Mouse (Mus musculus) midbrain, embryonic 11.5 days (tissue): ENCODE measurements around the gene Pwwp2a. TPM values are rescaled to one million over a fixed set of nuclear protein-coding genes. Genes with fewer than 3 reads are reported as not detected.

Experiments used
- ATAC-seq: fragments of 200-750 bp; cut with Nextera tagmentation; 2 replicates; pipeline ENCODE4 v1.8.0; 2017; ENCODE audit warnings: moderate TSS enrichment, moderate library complexity; ENCODE audit not compliant: low FRiP score
- DNase-seq: peaks from one replicate; pipeline ENCODE4 v3.0.0; 2015; ENCODE audit warnings: low spot score; ENCODE audit errors: missing footprints
- H3K27ac ChIP-seq: fragments of 300-500 bp; sonication (generic); 2 replicates; pipeline ENCODE4 v1.5.1; 2014; ENCODE audit warnings: low read depth, low read length
- H3K27me3 ChIP-seq: fragments of 300-500 bp; sonication (generic); 2 replicates; pipeline ENCODE4 v1.6.1; 2014; ENCODE audit warnings: mild to moderate bottlenecking, low read length, moderate library complexity, mixed read lengths; ENCODE audit not compliant: control insufficient read depth, insufficient read depth
- H3K36me3 ChIP-seq: fragments of 300-500 bp; sonication (generic); 2 replicates; pipeline ENCODE4 v1.6.1; 2014; ENCODE audit warnings: mild to moderate bottlenecking, low read length, moderate library complexity, mixed read lengths; ENCODE audit not compliant: control insufficient read depth, insufficient read depth
- H3K4me1 ChIP-seq: fragments of 300-500 bp; sonication (generic); 2 replicates; pipeline ENCODE4 v1.6.1; 2014; ENCODE audit warnings: low read length; ENCODE audit not compliant: control insufficient read depth, insufficient read depth
- H3K4me2 ChIP-seq: fragments of 300-500 bp; sonication (generic); 2 replicates; pipeline ENCODE4 v1.6.1; 2014; ENCODE audit warnings: mild to moderate bottlenecking, moderate library complexity
- H3K4me3 ChIP-seq: fragments of 300-500 bp; sonication (generic); 2 replicates; pipeline ENCODE4 v1.5.1; 2014; ENCODE audit warnings: low read depth, low read length
- H3K9ac ChIP-seq: fragments of 300-500 bp; sonication (generic); 2 replicates; pipeline ENCODE4 v1.6.1; 2014; ENCODE audit warnings: low read length
- H3K9me3 ChIP-seq: fragments of 300-500 bp; sonication (generic); 2 replicates; pipeline ENCODE4 v1.6.1; 2016; ENCODE audit warnings: low read length; ENCODE audit not compliant: control insufficient read depth
- WGBS: fragments of 180-500 bp; shearing (Covaris S2); extraction: QIAGEN DNeasy Blood & Tissue Kit; methylation state at CpG from one replicate; pipeline ENCODE4 v1.1.7; 2014; 5-methylcytosine and 5-hydroxymethylcytosine counted together
- polyA plus RNA-seq: library from polyadenylated mRNA; unstranded; fragments of >200 nt; fragmentation: Nextera tagmentation; extraction: Ambion mirVana; gene quantifications from 2 replicates; pipeline ENCODE4 v1.2.1, GENCODE M21; 2014

Pwwp2a gene
- polyA plus RNA-seq, 1 experiment from 2014 or later = 44.8 TPM

DNA sequence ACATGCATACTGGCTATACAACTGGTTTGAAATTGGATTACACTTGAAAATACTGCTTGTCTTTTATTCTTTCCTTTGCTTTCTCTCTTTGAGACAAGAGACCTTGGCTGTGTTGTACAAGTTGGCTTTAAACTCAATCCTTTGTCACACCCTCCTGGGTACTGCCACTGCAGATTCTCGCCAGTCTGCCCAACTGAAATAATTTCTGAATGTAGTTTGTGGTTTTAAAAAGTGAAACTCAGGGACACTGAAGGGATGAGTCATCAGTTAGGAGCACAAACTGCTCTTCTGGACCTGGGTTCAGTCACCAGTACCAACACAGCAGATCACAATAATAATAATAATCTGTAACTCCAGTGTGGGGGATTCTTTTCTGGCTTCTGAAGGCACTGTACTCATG is 21.8 kb downstream of the Pwwp2a start:
- 91% methylated on average over 1 of the region's 1 CpGs for WGBS
- H3K36me3 ChIP-seq = peaks cover 8% of the 10 kb centered on the region
- H3K4me2 ChIP-seq = no peak overlapping the region
- DNase-seq (no peak), ATAC-seq (no peak)
- no peak overlapping the region for H3K27ac ChIP-seq
- H3K4me3 ChIP-seq = no peak overlapping the region
- H3K9me3 ChIP-seq = no peaks in the 10 kb centered on the region
- H3K9ac ChIP-seq = no peak overlapping the region
- no peaks in the 10 kb centered on the region for H3K4me1 ChIP-seq
- H3K27me3 ChIP-seq = no peaks in the 10 kb centered on the region

DNA sequence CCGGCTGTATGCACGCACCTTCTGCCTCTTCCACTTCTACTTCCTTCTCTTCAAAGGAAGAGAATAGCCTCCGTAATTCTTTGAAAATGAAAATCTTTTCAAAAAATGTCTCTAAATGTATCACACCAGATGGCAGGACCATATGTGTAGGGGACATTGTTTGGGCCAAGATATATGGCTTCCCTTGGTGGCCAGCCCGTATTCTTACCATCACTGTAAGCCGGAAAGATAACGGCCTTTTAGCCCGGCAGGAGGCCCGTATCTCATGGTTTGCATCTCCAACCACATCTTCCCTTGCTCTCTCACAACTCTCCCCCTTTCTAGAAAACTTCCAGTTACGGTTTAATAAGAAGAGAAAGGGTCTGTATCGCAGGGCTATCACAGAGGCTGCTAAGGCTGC is 24.0 kb downstream of the Pwwp2a start:
- no peaks in the 10 kb centered on the region for H3K9me3 ChIP-seq
- no peak overlapping the region for H3K4me3 ChIP-seq
- H3K27ac ChIP-seq = no peak overlapping the region
- WGBS = 94% methylated on average over 10 of the region's 10 CpGs
- H3K4me1 ChIP-seq = no peaks in the 10 kb centered on the region
- no peak for ATAC-seq
- no peak overlapping the region for H3K9ac ChIP-seq
- DNase-seq = no peak
- no peak overlapping the region for H3K4me2 ChIP-seq
- H3K36me3 ChIP-seq = peaks cover 8% of the 10 kb centered on the region
- H3K27me3 ChIP-seq = no peaks in the 10 kb centered on the region

DNA sequence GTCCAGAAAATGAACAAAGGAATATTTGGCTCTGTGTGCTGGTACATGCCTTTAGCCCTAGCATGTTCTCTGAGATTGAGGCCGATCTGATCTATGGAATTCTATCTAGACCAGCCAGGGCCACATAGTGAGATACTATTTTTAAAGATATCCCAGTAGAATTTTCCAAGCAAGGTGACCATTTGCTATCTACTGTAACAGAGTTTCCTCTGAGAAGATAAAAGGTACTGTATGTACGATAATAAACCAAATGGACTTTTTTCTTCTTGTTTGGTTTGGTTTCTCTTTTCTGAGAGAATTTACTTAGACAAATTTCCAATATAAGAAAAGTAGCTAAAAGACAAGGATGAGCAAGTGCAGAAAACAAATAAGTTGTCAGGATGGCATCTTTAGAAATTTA is 26.6 kb downstream of the Pwwp2a start:
- no peak overlapping the region for H3K9ac ChIP-seq
- H3K27ac ChIP-seq = no peak overlapping the region
- no peaks in the 10 kb centered on the region for H3K9me3 ChIP-seq
- DNase-seq (no peak), ATAC-seq (no peak)
- 95% methylated on average over 2 of the region's 2 CpGs for WGBS
- H3K27me3 ChIP-seq = no peaks in the 10 kb centered on the region
- no peak overlapping the region for H3K4me3 ChIP-seq
- H3K4me1 ChIP-seq = no peaks in the 10 kb centered on the region
- H3K36me3 ChIP-seq = peaks cover 8% of the 10 kb centered on the region
- H3K4me2 ChIP-seq = no peak overlapping the region

DNA sequence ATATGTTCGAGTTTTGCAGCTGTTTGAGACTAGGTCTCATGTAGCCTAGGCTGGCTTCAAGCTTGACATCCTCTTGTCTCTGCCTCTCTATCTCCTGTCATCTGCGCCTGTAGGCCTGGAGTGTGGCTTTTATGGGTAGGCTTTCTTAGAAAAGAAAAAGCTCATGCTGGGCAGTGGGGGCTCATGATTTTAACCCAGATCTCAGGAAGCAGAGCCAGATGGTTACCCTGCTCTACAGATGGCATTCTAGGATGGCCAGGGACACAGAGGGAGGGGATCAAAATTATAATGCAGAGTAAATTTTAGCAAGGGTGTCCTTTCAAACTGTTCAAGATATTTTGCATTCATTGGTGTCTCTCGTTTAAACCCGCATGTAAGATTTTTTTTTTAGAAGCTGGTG is 30.4 kb downstream of the Pwwp2a start:
- no peak overlapping the region for H3K4me2 ChIP-seq

DNA sequence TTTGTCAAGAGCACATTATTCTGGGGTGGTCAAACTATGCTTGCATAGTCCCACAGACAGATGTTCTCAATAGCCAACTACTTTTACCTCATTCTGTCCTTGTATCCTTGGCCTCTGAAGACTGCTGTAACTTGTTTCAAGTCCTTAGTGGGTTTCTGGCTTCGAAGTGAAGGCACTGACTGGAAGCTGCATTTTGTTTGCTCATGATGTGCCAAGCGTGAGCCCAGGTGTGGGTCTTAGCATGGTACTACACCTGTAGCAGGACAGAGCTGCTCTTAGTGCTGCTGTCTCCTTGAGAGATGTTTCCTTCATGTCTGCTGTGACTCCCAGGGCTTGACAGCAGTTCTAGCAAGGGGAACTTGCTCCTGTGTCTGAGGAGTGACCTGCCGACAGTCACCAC is 41.6 kb downstream of the Pwwp2a start:
- Histone ChIP-seq H3K4me3 (no peak overlapping the region), H3K4me2 (no peak overlapping the region), H3K9me3 (no peaks in the 10 kb centered on the region), H3K9ac (no peak overlapping the region), H3K27ac (no peak overlapping the region), H3K36me3 (0 out of 2 replicates have a peak, but pooled peaks cover 3% of the 10 kb centered on the region), H3K4me1 (no peaks in the 10 kb centered on the region), H3K27me3 (no peaks in the 10 kb centered on the region)
- DNase-seq = peak; percentile 72
- no peak for ATAC-seq
- 89% methylated on average over 3 of the region's 3 CpGs for WGBS

More for the DNA sequence above, 30.4 kb downstream of the Pwwp2a start:
- Histone ChIP-seq H3K9me3 (no peaks in the 10 kb centered on the region), H3K9ac (no peak overlapping the region), H3K4me3 (no peak overlapping the region), H3K36me3 (no peaks in the 10 kb centered on the region), H3K4me1 (no peaks in the 10 kb centered on the region), H3K27me3 (no peaks in the 10 kb centered on the region), H3K27ac (no peak overlapping the region)
- ATAC-seq = no peak
- 92% methylated on average over 4 of the region's 4 CpGs for WGBS
- DNase-seq = no peak

DNA sequence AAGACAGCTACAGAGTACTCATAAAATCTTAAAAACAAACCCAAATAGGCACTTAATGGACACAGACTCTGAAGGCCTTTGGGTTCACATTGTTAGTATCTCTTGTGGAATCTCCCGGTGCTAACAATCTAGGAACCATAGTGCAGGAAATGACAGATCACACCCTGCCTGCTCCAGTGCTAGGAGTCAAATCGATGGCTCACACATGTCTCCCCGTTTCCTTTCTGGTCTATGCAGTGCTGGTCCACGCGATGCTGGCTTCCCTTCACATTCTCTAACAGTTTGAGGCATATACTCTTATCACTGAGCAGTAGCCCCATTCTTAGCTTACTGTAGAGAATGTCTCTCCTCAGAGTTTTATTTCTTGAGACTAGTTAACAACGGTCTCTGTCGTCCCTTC is 46.0 kb downstream of the Pwwp2a start:
- ATAC-seq = no peak
- 85% methylated on average over 7 of the region's 7 CpGs for WGBS
- Histone ChIP-seq H3K4me2 (no peak overlapping the region), H3K4me1 (no peaks in the 10 kb centered on the region), H3K9ac (no peak overlapping the region), H3K36me3 (peaks cover under 1% of the 10 kb centered on the region; the same call in 1 of the 2 replicates), H3K27me3 (no peaks in the 10 kb centered on the region), H3K4me3 (no peak overlapping the region), H3K9me3 (no peaks in the 10 kb centered on the region), H3K27ac (no peak overlapping the region)
- no peak for DNase-seq

DNA sequence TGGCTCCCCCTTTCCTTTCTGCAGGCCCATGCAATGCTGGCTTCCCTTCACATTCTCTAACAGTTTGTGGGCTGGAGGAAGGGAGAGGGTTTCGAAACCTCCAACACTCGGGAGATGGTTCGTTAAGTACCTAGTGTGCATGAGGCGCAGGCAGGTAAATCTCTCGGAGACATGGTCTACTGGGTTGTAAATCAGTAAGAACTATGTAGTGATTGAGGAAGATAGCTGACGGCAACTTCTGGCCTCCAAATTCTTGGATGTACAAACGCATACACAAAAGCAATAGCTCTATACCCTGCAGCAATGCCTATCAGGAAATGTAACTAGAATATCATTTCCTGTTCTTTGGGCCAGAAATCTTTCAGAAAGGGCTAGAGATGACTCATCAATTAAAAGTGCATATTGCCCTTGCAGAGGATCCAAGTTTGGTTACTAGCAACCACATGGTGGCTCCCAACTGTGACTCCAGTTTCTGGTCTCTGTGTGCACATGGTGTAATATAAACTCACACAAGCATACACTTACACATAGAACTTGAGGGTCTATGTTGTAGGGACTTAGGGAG is 47.0 kb downstream of the Pwwp2a start:
- no peak overlapping the region for H3K4me3 ChIP-seq
- no peaks in the 10 kb centered on the region for H3K27me3 ChIP-seq
- no peak overlapping the region for H3K9ac ChIP-seq
- no peak overlapping the region for H3K27ac ChIP-seq
- DNase-seq (peak; percentile 74), ATAC-seq (no peak)
- no peaks in the 10 kb centered on the region for H3K9me3 ChIP-seq
- 92% methylated on average over 7 of the region's 7 CpGs for WGBS
- H3K4me2 ChIP-seq = no peak overlapping the region
- H3K4me1 ChIP-seq = no peaks in the 10 kb centered on the region
- H3K36me3 ChIP-seq = peaks cover 6% of the 10 kb centered on the region

DNA sequence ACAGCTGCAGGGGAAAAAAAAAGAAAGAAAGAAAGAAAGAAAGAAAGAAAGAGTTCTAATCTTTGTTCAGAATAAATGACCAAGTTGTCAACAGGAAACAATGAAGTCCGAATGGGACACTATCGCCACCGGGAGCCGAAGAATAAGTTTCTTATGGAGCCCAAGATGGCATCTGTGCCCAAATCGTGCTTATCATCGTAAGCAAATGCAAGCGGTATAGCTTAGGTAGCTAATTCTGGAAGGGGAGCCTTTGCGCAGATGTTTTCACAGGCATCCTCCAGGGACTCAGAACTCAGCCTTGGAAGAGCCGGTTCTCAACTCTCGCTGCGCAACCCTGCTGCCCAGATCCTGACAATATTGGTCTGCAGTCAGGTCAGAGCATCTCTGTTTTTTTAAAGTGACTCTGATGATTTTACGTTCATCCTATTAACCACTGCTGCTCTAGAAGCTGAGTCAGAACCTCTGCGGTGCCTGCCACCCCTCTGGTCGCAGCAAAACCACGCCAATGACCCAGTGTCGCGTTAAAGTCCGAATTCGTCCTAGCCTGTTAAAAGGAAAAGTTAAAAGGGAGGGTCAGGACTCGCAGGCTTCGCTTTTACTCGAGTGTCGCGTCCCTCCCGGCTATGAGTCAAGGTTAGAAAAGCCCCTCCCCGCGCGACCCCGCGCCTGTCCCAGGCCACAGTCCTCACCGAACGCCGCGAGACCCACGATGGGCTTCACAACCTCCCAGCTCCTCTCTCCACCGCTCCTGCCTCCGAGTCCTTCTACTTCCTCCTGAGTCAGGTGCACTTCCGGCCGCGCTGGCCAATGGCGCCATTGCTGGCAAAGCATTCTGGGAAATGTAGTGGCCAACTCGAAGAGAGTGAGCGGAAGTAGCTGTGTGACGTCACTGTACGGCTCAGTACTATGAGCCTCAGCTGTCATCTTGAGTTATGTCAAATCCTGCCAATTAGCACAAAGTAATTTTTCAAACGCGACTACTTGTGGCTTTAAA is 65.7 kb downstream of the Pwwp2a start, which contains the start of gene Ttc1:
Gene Ttc1 (minus strand): TSS at position 776 of the 994 bp plus-strand sequence.
- Histone ChIP-seq H3K27ac (no peak within 1 kb of the TSS), H3K9ac (peak within 1 kb of the TSS; percentile 69), H3K36me3 (peaks cover 11% of the 10 kb centered on the region; the same call in 1 of the 2 replicates), H3K4me1 (peaks cover 5% of the 10 kb centered on the region; the same call in 1 of the 2 replicates), H3K9me3 (no peaks in the 10 kb centered on the region), H3K4me3 (peak within 1 kb of the TSS; percentile 59), H3K27me3 (no peaks in the 10 kb centered on the region), H3K4me2 (peak within 1 kb of the TSS; percentile 73)
- WGBS = 4% methylated on average over 47 of the region's 47 CpGs
- peak; percentile 98 for ATAC-seq
- peak; percentile 99 for DNase-seq

DNA sequence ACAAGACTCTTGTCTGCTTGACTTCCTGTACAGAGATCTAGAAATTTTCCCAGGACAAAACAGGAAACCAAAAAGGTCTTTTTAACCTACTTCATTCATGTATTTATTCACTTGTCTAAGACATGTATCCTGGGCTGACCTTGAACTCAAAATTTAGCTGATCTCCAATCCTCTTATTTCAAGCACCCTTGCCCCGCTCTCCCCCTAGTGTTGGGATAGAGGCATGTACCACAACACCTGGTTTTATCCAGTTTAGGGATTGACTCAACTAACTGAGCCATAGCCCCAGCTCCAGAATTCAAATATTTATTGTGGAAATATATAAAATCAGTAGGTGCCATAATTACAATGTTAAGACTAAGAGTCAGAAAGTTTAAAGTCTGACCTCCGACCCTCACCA is 69.7 kb downstream of the Pwwp2a start:
- Histone ChIP-seq H3K4me1 (peaks cover 5% of the 10 kb centered on the region; the same call in 1 of the 2 replicates), H3K9ac (no peak overlapping the region), H3K4me2 (no peak overlapping the region), H3K4me3 (no peak overlapping the region), H3K27me3 (no peaks in the 10 kb centered on the region), H3K9me3 (no peaks in the 10 kb centered on the region), H3K27ac (no peak overlapping the region), H3K36me3 (no peaks in the 10 kb centered on the region)
- DNase-seq (no peak), ATAC-seq (no peak)
- WGBS = 64% methylated on average over 2 of the region's 2 CpGs
